Mouse (Mus musculus) spleen, adult 10 weeks (tissue): ENCODE data around the gene 4933411K16Rik. TPM values are rescaled to one million over a fixed set of nuclear protein-coding genes. Genes with fewer than 3 reads are reported as not detected.

ENCODE experiments used
- polyA plus RNA-seq: library from polyadenylated mRNA; stranded (reverse); fragments of 350-450 nt; fragmentation: Illumina TruSeq; extraction: RNeasy Lipid Tissue Mini Kit (QIAGEN cat#74804); gene quantifications from one replicate; pipeline ENCODE4 v1.2.3, GENCODE M21; 2015; ENCODE audit warnings: low replicate concordance; ENCODE audit not compliant: insufficient read depth

The 4933411K16Rik gene
- 0.23 TPM for polyA plus RNA-seq

GRCm38 (mm10) chr19:42051948-42052347 is at the start of gene 4933411K16Rik:
Gene 4933411K16Rik (plus strand): TSS chr19:42052248.

GRCm38 (mm10) chr19:42035456-42036248 is 16.4 kb upstream of the 4933411K16Rik start, which contains the start of gene Ankrd2:
Gene Ankrd2 (plus strand): TSS chr19:42036000.

DNA sequence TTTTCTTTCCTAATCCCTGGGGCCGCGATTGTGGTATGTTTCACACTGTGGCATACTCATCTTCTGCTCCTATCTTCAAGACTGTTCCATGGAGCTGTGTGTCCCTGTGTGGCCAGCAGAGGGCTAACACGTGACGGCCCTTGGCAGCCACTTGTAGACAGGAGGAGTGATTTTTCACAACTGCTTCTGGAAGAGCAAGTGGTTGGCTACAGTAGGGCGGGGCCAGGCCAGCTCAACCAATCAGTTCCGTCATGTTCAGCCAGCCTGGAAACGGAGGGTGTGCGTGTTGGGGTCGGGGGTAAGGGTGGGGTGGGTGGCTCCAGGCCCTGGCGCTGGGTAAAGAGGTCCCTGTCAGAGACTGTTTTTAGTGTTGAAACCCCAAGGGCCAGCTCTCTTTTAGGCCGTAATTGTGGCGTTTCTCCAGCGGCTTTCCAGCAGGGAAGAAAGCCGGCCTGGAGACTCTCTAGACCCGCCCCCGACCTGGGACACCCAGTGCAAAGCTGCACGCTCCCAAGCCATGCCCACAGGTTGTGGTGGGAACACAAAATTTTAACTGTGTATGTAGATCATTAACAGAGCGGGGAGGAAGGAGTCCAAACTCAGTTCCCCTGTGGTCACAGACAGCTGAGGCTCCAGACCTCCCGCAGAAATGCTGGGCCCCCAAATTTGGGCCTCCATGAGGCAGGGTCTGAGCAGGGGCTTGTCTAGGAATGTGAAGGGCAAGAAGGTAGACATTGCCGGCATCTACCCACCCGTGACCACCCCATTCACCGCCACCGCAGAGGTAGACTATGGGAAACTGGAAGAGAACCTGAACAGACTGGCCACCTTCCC is 6.6 kb upstream of the 4933411K16Rik start, which contains the start of gene Hoga1:
Gene Hoga1 (plus strand): TSS at position 342 of the 834 bp plus-strand sequence.

GRCm38 (mm10) chr19:42086166-42086565 is 34.1 kb downstream of the 4933411K16Rik start, which contains the start of gene Morn4:
Gene Morn4 (minus strand): TSS chr19:42086357.

GRCm38 (mm10) chr19:42089748-42090595 is 37.9 kb downstream of the 4933411K16Rik start, which contains the start of gene Pi4k2a:
Gene Pi4k2a (plus strand): TSS chr19:42090470.

Other genes with a start within 250 kb of the 4933411K16Rik start
- gene Frat1, start 222.3 kb upstream of the 4933411K16Rik start, polyA plus RNA-seq = 5.9 TPM
- 6.5 TPM for gene Frat2, start 204.1 kb upstream of the 4933411K16Rik start, polyA plus RNA-seq
- gene Rrp12, start 156.1 kb upstream of the 4933411K16Rik start, polyA plus RNA-seq = 6.1 TPM
- gene Pgam1, start 140.3 kb upstream of the 4933411K16Rik start, polyA plus RNA-seq = 103 TPM
- 43.0 TPM for gene Exosc1, start 118.8 kb upstream of the 4933411K16Rik start, polyA plus RNA-seq
- gene Zdhhc16, start 118.8 kb upstream of the 4933411K16Rik start, polyA plus RNA-seq = 57.5 TPM
- 44.2 TPM for gene Mms19, start 71.1 kb upstream of the 4933411K16Rik start, polyA plus RNA-seq
- 2.3 TPM for gene Ubtd1, start 70.5 kb upstream of the 4933411K16Rik start, polyA plus RNA-seq
- 1.9 TPM for gene Ankrd2, start 16.2 kb upstream of the 4933411K16Rik start, polyA plus RNA-seq
- gene Hoga1, start 6.6 kb upstream of the 4933411K16Rik start, polyA plus RNA-seq = 1.3 TPM
- gene Morn4, start 34.1 kb downstream of the 4933411K16Rik start, polyA plus RNA-seq = 0.28 TPM
- 19.3 TPM for gene Pi4k2a, start 38.2 kb downstream of the 4933411K16Rik start, polyA plus RNA-seq
- 8.0 TPM for gene Avpi1, start 76.8 kb downstream of the 4933411K16Rik start, polyA plus RNA-seq
- 42.8 TPM for gene Marveld1, start 95.2 kb downstream of the 4933411K16Rik start, polyA plus RNA-seq
- 30.0 TPM for gene Zfyve27, start 111.7 kb downstream of the 4933411K16Rik start, polyA plus RNA-seq
- gene Sfrp5, start 150.0 kb downstream of the 4933411K16Rik start, polyA plus RNA-seq = not detected
- not detected for gene Golga7b, start 195.3 kb downstream of the 4933411K16Rik start, polyA plus RNA-seq